Mouse (Mus musculus) kidney, postnatal 25 days (tissue): ENCODE data around the gene Mst1r.

Experiments used
- DNase-seq, 2 experiments: peaks; one replicate each; pipeline ENCODE4 v3.0.0; 2021; ENCODE audit warnings: mixed read lengths in 2 of 2

The Mst1r gene

GRCm38 (mm10) chr9:107906252-107906966 lies at the start of gene Mst1r:
Gene Mst1r, plus strand, starts transcription at chr9:107906873.
- DNase-seq: peak; percentile 84 to 90

GRCm38 (mm10) chr9:107858343-107858742 lies 48.3 kb upstream of the Mst1r start:
- DNase-seq: no peak

- no peak for DNase-seq
These were observed 42.2 kb upstream of the Mst1r start for GRCm38 (mm10) chr9:107864493-107864892.

- no peak for DNase-seq
These were observed 40.6 kb upstream of the Mst1r start for GRCm38 (mm10) chr9:107866081-107866480.

GRCm38 (mm10) chr9:107872350-107873098 lies 34.1 kb upstream of the Mst1r start:
- peak; percentile 94 to 98 for DNase-seq

- DNase-seq: no peak
These were observed 33.5 kb upstream of the Mst1r start, which contains the start of gene Rbm6 for GRCm38 (mm10) chr9:107873137-107873536. Gene Rbm6, minus strand, starts transcription at chr9:107873237.

DNA sequence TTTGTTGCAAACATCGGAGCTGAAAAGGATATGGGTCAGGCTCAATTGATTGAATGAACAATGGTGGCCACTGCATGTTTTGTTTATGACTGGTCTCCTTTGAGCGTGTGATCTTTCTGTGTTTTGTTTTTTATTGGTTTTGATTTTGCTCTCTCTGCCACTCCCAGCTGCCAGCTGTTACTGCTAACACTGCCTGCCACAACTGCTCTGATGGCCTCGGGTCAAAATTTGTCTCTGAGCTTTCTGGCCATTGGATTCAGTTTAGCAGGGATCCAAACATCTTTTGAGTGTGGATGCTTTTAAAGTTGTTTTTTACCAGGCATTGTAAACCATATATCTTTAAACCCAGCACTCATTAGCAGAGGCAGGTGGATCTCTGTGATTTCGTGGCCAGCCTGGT lies 26.3 kb upstream of the Mst1r start:
- no peak for DNase-seq

DNA sequence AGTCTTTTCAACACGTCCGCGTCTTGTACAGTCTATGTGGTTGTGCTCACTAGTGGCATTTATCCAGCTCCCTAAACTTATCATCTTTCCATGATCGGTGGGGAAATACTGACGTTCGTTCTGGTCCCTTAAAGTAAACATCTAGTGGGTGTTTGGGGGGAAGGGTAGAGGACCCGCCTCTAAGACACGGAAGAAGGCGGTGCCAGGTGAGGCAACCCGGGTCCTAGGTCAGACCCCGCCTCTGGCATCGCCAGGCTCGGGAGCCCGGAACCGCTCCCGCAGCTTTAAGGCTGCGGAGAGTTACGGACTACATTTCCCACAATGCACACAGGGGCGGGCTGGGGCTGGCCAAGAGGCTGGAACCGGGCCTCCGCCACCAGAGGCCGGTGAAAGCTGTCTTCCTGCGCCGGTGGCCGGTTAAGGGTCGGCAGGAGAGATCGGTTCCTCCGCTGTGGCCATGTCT lies 18.8 kb upstream of the Mst1r start, which contains the start of gene Mon1a:
Gene Mon1a, plus strand, starts transcription at position 348 of the 463 bp plus-strand sequence.
- peak; percentile 92 to 97 for DNase-seq

DNA sequence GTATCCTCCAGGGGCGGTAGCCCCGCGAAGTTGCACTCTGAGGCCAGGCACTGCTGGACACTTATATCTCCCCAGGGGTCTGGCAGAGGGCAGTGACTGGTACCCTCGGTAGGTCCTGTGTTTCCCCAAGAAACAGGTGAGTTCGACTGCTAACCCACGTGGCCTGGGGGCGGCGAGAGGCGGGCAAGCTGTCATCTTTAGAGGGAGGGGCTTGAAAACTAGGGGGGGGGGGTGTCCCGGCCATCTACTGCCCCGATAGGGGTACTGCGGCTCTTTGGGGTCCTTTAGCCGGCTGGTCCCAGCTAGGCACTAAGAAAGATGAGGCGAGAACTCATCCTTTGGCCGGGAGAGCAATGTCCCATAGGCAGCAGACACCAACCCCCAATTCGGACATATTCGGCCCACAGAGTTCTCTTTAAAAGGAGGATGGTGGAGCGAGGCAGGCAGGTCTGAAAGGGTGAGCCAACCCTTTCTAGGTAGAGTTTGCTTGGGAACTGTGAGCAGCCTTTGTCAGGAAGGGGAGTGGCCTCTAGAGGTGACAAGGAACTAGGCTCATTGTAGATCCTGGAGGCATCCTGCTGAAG lies 18.3 kb upstream of the Mst1r start:
- DNase-seq: peak; percentile 23 to 58

GRCm38 (mm10) chr9:107890260-107890659 lies 16.4 kb upstream of the Mst1r start:
- DNase-seq: no peak

- no peak for DNase-seq
These were observed 15.7 kb upstream of the Mst1r start for GRCm38 (mm10) chr9:107891023-107891422.

DNA sequence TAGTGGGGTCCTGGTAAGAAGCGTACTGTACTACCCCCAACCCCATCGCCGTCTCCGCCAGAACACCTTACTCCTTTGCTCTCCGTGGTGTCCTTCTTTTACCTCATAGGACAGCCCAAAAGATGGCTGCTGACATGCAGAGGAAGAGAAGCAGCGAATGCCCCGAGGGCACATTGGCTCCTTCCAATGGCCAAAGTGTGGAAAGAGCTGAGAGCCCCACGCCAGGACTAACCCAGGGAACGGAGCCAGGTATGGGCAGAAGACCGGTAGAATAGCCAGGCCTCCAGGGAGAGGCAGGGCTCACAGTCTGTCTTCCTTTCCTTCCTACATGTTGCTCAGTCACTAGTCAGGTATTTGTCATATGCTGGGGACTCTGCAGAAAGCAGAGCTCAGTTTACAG lies 8.1 kb upstream of the Mst1r start:
- DNase-seq: no peak

DNA sequence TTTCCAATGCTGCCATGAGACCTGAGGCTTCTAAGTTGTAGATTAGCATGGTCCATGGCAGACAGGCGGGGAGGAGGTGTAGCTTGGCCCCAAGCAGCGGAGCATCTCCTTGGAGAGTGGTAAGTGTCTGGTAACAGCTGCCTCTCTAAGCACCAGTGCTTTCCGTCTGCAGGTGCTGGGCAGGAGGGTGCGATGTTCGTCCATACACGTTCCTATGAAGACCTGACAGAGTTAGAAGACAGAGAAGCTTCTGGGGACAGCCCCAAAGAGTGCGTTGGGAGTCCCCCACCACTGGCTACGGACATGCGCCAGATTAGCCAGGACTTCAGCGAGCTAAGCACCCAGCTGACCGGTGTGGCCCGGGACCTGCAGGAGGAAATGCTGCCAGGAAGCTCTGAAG lies 6.8 kb upstream of the Mst1r start:
- DNase-seq: no peak

GRCm38 (mm10) chr9:107900840-107901626 lies 5.6 kb upstream of the Mst1r start:
- DNase-seq: peak; percentile 71 to 82

DNA sequence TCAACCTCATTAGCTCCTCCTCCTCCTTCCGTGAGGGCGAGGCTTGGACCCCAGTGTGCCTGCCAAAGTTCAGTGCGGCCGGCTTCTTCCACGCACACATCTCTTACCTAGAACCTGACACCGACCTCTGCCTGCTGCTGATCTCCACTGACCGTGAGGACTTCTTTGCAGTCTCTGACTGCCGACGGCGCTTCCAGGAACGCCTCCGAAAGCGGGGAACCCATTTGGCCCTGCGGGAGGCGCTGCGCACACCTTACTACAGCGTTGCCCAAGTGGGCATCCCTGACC lies 5.1 kb upstream of the Mst1r start:
- no peak for DNase-seq

- peak; percentile 84 to 91 for DNase-seq
These were observed 1.9 kb upstream of the Mst1r start for GRCm38 (mm10) chr9:107904726-107905125.

- no peak for DNase-seq
These were observed 511 bp downstream of the Mst1r start for GRCm38 (mm10) chr9:107906967-107907800.

- no peak for DNase-seq
These were observed 1.1 kb downstream of the Mst1r start for GRCm38 (mm10) chr9:107907801-107908120.

DNA sequence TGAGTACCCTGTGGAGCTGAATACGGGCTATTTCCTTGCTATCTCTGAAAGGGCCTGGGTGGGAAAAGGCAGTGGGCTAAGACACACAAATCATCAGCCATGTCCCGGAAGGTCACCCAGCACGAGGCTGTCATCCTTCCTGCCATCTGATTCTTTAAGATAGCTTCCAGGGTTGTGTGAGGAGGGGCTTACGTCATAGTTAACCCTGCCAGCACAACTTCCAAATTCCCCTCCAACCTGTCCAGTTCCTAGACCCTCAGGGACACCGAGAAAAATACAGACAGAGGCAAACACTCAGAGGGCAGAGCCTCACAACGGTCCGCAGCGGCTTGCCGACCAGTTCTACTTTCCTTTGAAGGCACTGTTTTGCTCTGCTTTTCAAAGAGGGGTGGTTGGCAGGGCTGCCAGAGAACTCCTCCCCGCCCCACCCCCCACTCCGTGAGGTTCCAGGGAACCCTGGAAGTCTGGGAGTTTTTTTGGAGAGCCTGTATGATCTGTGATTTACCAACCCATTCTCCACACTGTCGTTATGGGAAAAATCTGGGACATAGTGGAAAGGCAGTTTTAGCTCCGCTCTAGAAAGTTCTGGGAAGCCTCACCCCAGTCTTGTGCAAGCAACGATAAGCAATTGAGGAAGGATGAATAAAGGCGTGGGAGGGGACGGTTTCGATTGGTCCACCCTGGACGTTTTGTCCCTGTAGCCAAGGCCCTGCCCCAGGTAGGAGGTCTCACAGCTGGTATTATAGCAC lies 1.9 kb downstream of the Mst1r start:
- no peak for DNase-seq

GRCm38 (mm10) chr9:107910025-107910769 lies 3.5 kb downstream of the Mst1r start:
- DNase-seq: no peak
